In the genomic region with DNA sequence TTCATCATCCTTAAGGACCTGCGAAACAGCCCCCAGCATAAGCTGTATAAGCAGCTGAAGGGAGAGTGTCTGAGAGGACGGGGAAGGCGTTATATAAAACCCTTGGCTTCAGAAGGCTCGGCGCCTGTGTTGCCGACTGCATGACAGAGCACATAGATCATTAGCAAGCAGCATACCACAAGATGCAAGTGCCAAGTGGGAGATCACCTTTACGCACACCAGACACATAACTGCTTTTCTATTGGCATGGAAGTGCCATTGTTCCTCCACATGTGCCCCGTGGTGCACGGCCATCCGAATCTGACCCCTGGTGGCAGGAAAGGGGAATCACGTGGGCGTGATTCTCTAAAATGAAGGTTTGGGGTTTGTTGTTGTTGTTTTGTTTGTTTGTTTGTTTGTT, we compare ENCODE assay signal across 10 mouse cellular contexts. TPM values are rescaled to one million over a fixed set of nuclear protein-coding genes. Genes with fewer than 3 reads are reported as not detected.
A peak's percentile ranks its signal among the peaks of the same experiment; 100 is the strongest.
DNase-seq lines count a peak whose midpoint lies in the region; ATAC-seq and TF ChIP-seq lines count a peak whose summit lies in the region.
"Had no signal": no experiment of that assay in that cellular context is flagged by ENCODE, and none has a peak within 500 bp of the region (broad histone marks: within the 10 kb centered on the region; RNA-seq: fewer than 3 reads in every experiment).

No protein-coding gene starts in this region.

- peak; percentile 11 for DNase-seq in heart, adult 8-10 months (ENCODE audit: low spot score)
- DNase-seq in heart, postnatal 25 days (ENCODE audit: low spot score), result no peak
- DNase-seq in ES-CJ7 (ENCODE audit: low read depth, low spot score), result peak; percentile 35
- peak; percentile 49 for DNase-seq in embryonic facial prominence, embryonic 10.5 days (ENCODE audit: low spot score)
- peak; percentile 19 for DNase-seq in lung, adult 2 months
- DNase-seq in retina, embryonic 14.5 days (ENCODE audit: low spot score), result peak; percentile 63
- DNase-seq in cerebellum, adult 11 months, result no peak

- intact Hi-C loops in heart, postnatal 25 days (cut with DNase I), result loop anchor here (1.0 kb wide), 1 partner anchor 192 kb away; no protein-coding TSS in a partner anchor

- peak; percentile 74 to 83 for ATAC-seq in hematopoietic stem cell, adult 5-6 weeks (replicated peaks in 1 of 2; ENCODE audit: insufficient read depth in 1 of 2, low FRiP score in 2 of 2, low TSS enrichment in 1 of 2, low read depth in 1 of 2, poor library complexity in 2 of 2, severe bottlenecking in 2 of 2)

- H3K27ac ChIP-seq in embryonic facial prominence, embryonic 10.5 days (replicated peaks), result no peak overlapping the region
- H3K27ac ChIP-seq: liver, embryonic 15.5 days had no signal

- H3K9me3 ChIP-seq in embryonic facial prominence, embryonic 10.5 days, result no peaks in the 10 kb centered on the region
- H3K9me3 ChIP-seq: liver, embryonic 15.5 days had no signal

- H3K4me1 ChIP-seq in embryonic facial prominence, embryonic 10.5 days, result no peaks in the 10 kb centered on the region
- H3K4me1 ChIP-seq in lung, adult 2 months (ENCODE audit: control insufficient read depth, insufficient read depth, low read length), result no peaks in the 10 kb centered on the region
- H3K4me1 ChIP-seq: liver, embryonic 15.5 days had no signal

- TF ChIP-seq CTCF in lung, adult 2 months (IDR thresholded peaks at IDR 0.05; ENCODE audit: insufficient read depth, low read length), result peak; percentile 84

- H3K36me3 ChIP-seq in embryonic facial prominence, embryonic 10.5 days (replicated peaks), result no peaks in the 10 kb centered on the region
- H3K36me3 ChIP-seq: liver, embryonic 15.5 days had no signal

- WGBS in embryonic facial prominence, embryonic 10.5 days, result 38% methylated on average over 12 of the region's 12 CpGs
- 38% methylated on average over 12 of the region's 12 CpGs for WGBS in lung, adult 2 months

- peaks cover 7% of the 10 kb centered on the region; the same call in 1 of the 2 replicates for H3K27me3 ChIP-seq in embryonic facial prominence, embryonic 10.5 days (replicated peaks; ENCODE audit: low read depth, poor library complexity, severe bottlenecking)
- H3K27me3 ChIP-seq: liver, embryonic 15.5 days had no signal

- TF ChIP-seq POLR2A in lung, adult 2 months (IDR thresholded peaks at IDR 0.05; ENCODE audit: borderline replicate concordance, extremely low read depth, low read depth, low read length), result no peak

- H3K4me3 ChIP-seq in embryonic facial prominence, embryonic 10.5 days, result no peak overlapping the region
- no peak overlapping the region for H3K4me3 ChIP-seq in lung, adult 2 months (replicated peaks; ENCODE audit: extremely low read depth, low read depth, low read length)
- H3K4me3 ChIP-seq: liver, embryonic 15.5 days had no signal

RNA-seq across cellular contexts. Expression of gene Arhgef28, which starts 16.6 kb away (rescaled TPM):
- total RNA-seq in heart, adult 8-10 months (2022), result 1 to 10 TPM; 4.6 to 6.7 (median 5.6) TPM
- 1 to 10 TPM; 5.0 to 5.1 TPM for total RNA-seq in heart, postnatal 25 days (2021)
- 8.4 and 9.6 TPM in 2 replicates for polyA plus RNA-seq in embryonic facial prominence, embryonic 10.5 days (2016; fragmentation: Nextera tagmentation; extraction: Ambion mirVana)
- 8.5 and 17.9 TPM in 2 replicates for total RNA-seq in hematopoietic stem cell, adult 5-6 weeks (2017)
- polyA plus RNA-seq in lung, adult 2 months (2012; rRNA removed), result 14.6 and 16.0 TPM in 2 replicates

RNA-seq across cellular contexts. Expression of gene Utp15, which starts 40.0 kb away (rescaled TPM):
- 1 to 10 TPM; 5.5 to 6.9 (median 5.9) TPM for total RNA-seq in heart, adult 8-10 months (2022)
- 1 to 10 TPM; 5.5 to 5.6 TPM for total RNA-seq in heart, postnatal 25 days (2021)
- 52.6 and 55.2 TPM in 2 replicates for polyA plus RNA-seq in embryonic facial prominence, embryonic 10.5 days (2016; fragmentation: Nextera tagmentation; extraction: Ambion mirVana)
- 44.9 and 45.7 TPM in 2 replicates for total RNA-seq in hematopoietic stem cell, adult 5-6 weeks (2017)
- 4.2 and 6.8 TPM in 2 replicates for polyA plus RNA-seq in lung, adult 2 months (2012; rRNA removed)

RNA-seq across cellular contexts. Expression of gene Ankra2, which starts 40.0 kb away (rescaled TPM):
- total RNA-seq in heart, adult 8-10 months (2022), result 10 to 100 TPM; 34.2 to 49.4 (median 44.5) TPM
- total RNA-seq in heart, postnatal 25 days (2021), result 10 to 100 TPM; 33.5 to 35.2 TPM
- 15.6 and 16.1 TPM in 2 replicates for polyA plus RNA-seq in embryonic facial prominence, embryonic 10.5 days (2016; fragmentation: Nextera tagmentation; extraction: Ambion mirVana)
- 18.8 and 22.5 TPM in 2 replicates for total RNA-seq in hematopoietic stem cell, adult 5-6 weeks (2017)
- polyA plus RNA-seq in lung, adult 2 months (2012; rRNA removed), result 10.9 and 11.8 TPM in 2 replicates

RNA-seq across cellular contexts. Expression of gene Gm21976, which starts 56.8 kb away (rescaled TPM):
- not detected for total RNA-seq in heart, adult 8-10 months (2022)
- total RNA-seq in heart, postnatal 25 days (2021), result not detected
- polyA plus RNA-seq in embryonic facial prominence, embryonic 10.5 days (2016; fragmentation: Nextera tagmentation; extraction: Ambion mirVana), result not detected in 2 replicates
- total RNA-seq in hematopoietic stem cell, adult 5-6 weeks (2017), result not detected in 2 replicates
- 0.28 TPM in 1 of 2 replicates, not detected in the other for polyA plus RNA-seq in lung, adult 2 months (2012; rRNA removed)
- total RNA-seq: adrenal gland, adult 18-20 months had no signal
- polyA plus RNA-seq: liver, embryonic 15.5 days had no signal

Comparison
In these comparisons a context has a peak if more than half of its experiments do, and no peak if none do; other contexts are left out.
1. DNase-seq: peak in heart, adult 8-10 months (single experiment), ES-CJ7 (single experiment), embryonic facial prominence, embryonic 10.5 days (single experiment), lung, adult 2 months (single experiment) and retina, embryonic 14.5 days (single experiment); none in heart, postnatal 25 days (single experiment) and cerebellum, adult 11 months (single experiment).